9 mouse cellular contexts compared by ENCODE assay signal in genomic region chr19:56588205-56588626, GRCm38 (mm10). TPM values are rescaled to one million over a fixed set of nuclear protein-coding genes. Genes with fewer than 3 reads are reported as not detected.
DNase-seq lines count a peak whose midpoint lies in the region; ATAC-seq lines count a peak whose summit lies in the region.
"Had no signal": no experiment of that assay in that cellular context is flagged by ENCODE, and none has a peak within 500 bp of the region (broad histone marks: within the 10 kb centered on the region; RNA-seq: fewer than 3 reads in every experiment).

No protein-coding gene starts in this region.

- peaks cover 11% of the 10 kb centered on the region; the same call in 1 of the 2 replicates for H3K36me3 ChIP-seq in forebrain, embryonic 16.5 days (ENCODE audit: control insufficient read depth, insufficient read depth)
- peaks cover 77% of the 10 kb centered on the region for H3K36me3 ChIP-seq in forebrain, embryonic 10.5 days (replicated peaks)
- H3K36me3 ChIP-seq in megakaryocyte, embryonic 14.5 days (replicated peaks; ENCODE audit: low read length) = peaks cover 91% of the 10 kb centered on the region

- DNase-seq in forebrain, embryonic 10.5 days (ENCODE audit: extremely low spot score, low spot score) = no peak
- DNase-seq in gastrocnemius, postnatal 36 days = peak; percentile 61 to 72
- peak; percentile 31 for DNase-seq in layer of hippocampus, adult 9-10 months (ENCODE audit: low spot score)
- DNase-seq in embryo, embryonic 10.5 days (ENCODE audit: low spot score) = no peak
- no peak for DNase-seq in kidney, adult 8-10 months

- peaks cover 4% of the 10 kb centered on the region; the same call in 1 of the 2 replicates for H3K4me1 ChIP-seq in forebrain, embryonic 16.5 days (replicated peaks; ENCODE audit: control insufficient read depth, insufficient read depth, low read length)
- no peaks in the 10 kb centered on the region for H3K4me1 ChIP-seq in forebrain, embryonic 10.5 days
- peaks cover 30% of the 10 kb centered on the region for H3K4me1 ChIP-seq in megakaryocyte, embryonic 14.5 days
- H3K4me1 ChIP-seq: embryonic facial prominence, embryonic 13.5 days had no signal

- intact Hi-C loops in gastrocnemius, postnatal 36 days (cut with DNase I) = no loop called here

- no peak overlapping the region for H3K4me3 ChIP-seq in forebrain, embryonic 16.5 days (replicated peaks; ENCODE audit: low read length)
- H3K4me3 ChIP-seq in forebrain, embryonic 10.5 days = no peak overlapping the region
- H3K4me3 ChIP-seq in megakaryocyte, embryonic 14.5 days (replicated peaks) = peak overlapping the region; percentile 56
- H3K4me3 ChIP-seq: embryonic facial prominence, embryonic 13.5 days had no signal

- no peak overlapping the region for H3K4me2 ChIP-seq in forebrain, embryonic 16.5 days (ENCODE audit: low read length)
- H3K4me2 ChIP-seq: embryonic facial prominence, embryonic 13.5 days had no signal

- 64% methylated on average over 6 of the region's 6 CpGs for WGBS in forebrain, embryonic 16.5 days
- WGBS in forebrain, embryonic 10.5 days = 91% methylated on average over 6 of the region's 6 CpGs

- no peak overlapping the region for H3K27ac ChIP-seq in forebrain, embryonic 16.5 days (ENCODE audit: low read length)
- no peak overlapping the region for H3K27ac ChIP-seq in forebrain, embryonic 10.5 days
- H3K27ac ChIP-seq: embryonic facial prominence, embryonic 13.5 days had no signal

- H3K9me3 ChIP-seq in forebrain, embryonic 16.5 days (ENCODE audit: control insufficient read depth, low read length) = no peaks in the 10 kb centered on the region
- H3K9me3 ChIP-seq in forebrain, embryonic 10.5 days = no peaks in the 10 kb centered on the region
- H3K9me3 ChIP-seq in megakaryocyte, embryonic 14.5 days = no peaks in the 10 kb centered on the region
- H3K9me3 ChIP-seq: embryonic facial prominence, embryonic 13.5 days had no signal

- peak; percentile 31; the same call in 1 of the 2 replicates for ATAC-seq in forebrain, embryonic 16.5 days
- ATAC-seq in cerebellum, adult (ENCODE audit: insufficient number of reproducible peaks, low FRiP score, low TSS enrichment) = peak; percentile 68

- no peak overlapping the region for H3K9ac ChIP-seq in forebrain, embryonic 16.5 days (replicated peaks; ENCODE audit: low read depth, low read length)
- H3K9ac ChIP-seq: embryonic facial prominence, embryonic 13.5 days had no signal

- H3K27me3 ChIP-seq in forebrain, embryonic 16.5 days (replicated peaks; ENCODE audit: control insufficient read depth, insufficient read depth, low read length) = no peaks in the 10 kb centered on the region
- no peaks in the 10 kb centered on the region for H3K27me3 ChIP-seq in forebrain, embryonic 10.5 days (ENCODE audit: poor library complexity, severe bottlenecking)
- H3K27me3 ChIP-seq in megakaryocyte, embryonic 14.5 days (replicated peaks) = no peaks in the 10 kb centered on the region
- H3K27me3 ChIP-seq: embryonic facial prominence, embryonic 13.5 days had no signal

RNA-seq across cellular contexts. Expression of gene Nhlrc2, which starts 40.2 kb away (rescaled TPM):
- polyA plus RNA-seq in forebrain, embryonic 16.5 days (2015; fragmentation: Nextera tagmentation; extraction: Ambion mirVana) = 10.6 and 12.4 TPM in 2 replicates
- 13.7 and 15.8 TPM in 2 replicates for polyA plus RNA-seq in forebrain, embryonic 10.5 days (2016; fragmentation: Nextera tagmentation; extraction: Ambion mirVana)
- total RNA-seq in gastrocnemius, postnatal 36 days (2021) = 1 to 10 TPM; 8.5 to 9.1 TPM
- 2.2 and 4.6 TPM in 2 replicates for polyA plus RNA-seq in megakaryocyte, embryonic 14.5 days (2012; ENCODE audit: insufficient read depth, low replicate concordance)

RNA-seq across cellular contexts. Expression of gene Dclre1a, which starts 40.2 kb away (rescaled TPM):
- 13.7 and 15.6 TPM in 2 replicates for polyA plus RNA-seq in forebrain, embryonic 16.5 days (2015; fragmentation: Nextera tagmentation; extraction: Ambion mirVana)
- polyA plus RNA-seq in forebrain, embryonic 10.5 days (2016; fragmentation: Nextera tagmentation; extraction: Ambion mirVana) = 19.5 and 20.3 TPM in 2 replicates
- 1 to 10 TPM; 2.1 to 3.8 TPM for total RNA-seq in gastrocnemius, postnatal 36 days (2021)
- polyA plus RNA-seq in megakaryocyte, embryonic 14.5 days (2012; ENCODE audit: insufficient read depth, low replicate concordance) = 0.75 TPM in 1 of 2 replicates, not detected in the other

Comparison
In these comparisons a context has a peak if more than half of its experiments do, and no peak if none do; other contexts are left out.
1. DNase-seq: peak in gastrocnemius, postnatal 36 days (2 of 2) and layer of hippocampus, adult 9-10 months (single experiment); none in forebrain, embryonic 10.5 days (single experiment), embryo, embryonic 10.5 days (single experiment) and kidney, adult 8-10 months (0 of 2).